Mouse (Mus musculus) left cerebral cortex, adult 9 months (tissue): ENCODE results near the gene Cend1.
A peak's percentile ranks its signal among the peaks of the same experiment; 100 is the strongest.
"Not testable (repeated sequence)": the region's sequence is repeated elsewhere in the genome, so short reads cannot be mapped to it uniquely, and the experiment has no call there.

Experiments
- DNase-seq, 2 experiments: peaks; one replicate each; pipeline ENCODE4 v3.0.0; 2022; ENCODE audit warnings: low spot score in 2 of 2

Gene Cend1

DNA sequence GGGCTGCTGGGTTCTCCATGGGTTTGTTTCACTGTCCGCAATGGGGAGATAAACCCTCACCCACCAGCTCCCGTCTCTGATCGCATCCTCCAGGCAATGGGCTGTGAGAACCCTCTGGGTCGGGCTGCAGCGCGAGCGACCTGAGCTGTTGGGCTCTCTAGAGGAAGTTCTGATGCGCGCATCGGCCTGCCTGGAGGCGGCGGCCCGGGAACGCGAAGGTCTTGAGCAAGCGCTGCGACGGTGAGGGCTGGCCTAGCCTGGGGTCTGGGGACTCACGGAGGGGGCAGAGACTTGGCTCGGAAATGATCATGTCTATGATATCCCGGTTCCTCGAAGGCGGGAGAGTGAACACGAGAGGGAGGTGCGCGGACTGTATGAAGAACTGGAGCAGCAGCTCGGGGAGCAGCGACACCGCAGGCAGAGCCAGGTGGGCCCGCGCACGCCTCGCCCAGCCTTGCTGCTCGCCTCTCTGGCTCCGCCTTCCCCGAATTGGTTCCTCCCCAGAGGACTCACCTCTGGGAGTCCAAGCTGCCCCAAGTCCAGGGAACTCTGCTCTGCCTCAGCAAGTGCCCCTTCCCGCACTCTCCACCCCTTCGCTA lies 35.4 kb upstream of the Cend1 start:
- no peak for DNase-seq

DNA sequence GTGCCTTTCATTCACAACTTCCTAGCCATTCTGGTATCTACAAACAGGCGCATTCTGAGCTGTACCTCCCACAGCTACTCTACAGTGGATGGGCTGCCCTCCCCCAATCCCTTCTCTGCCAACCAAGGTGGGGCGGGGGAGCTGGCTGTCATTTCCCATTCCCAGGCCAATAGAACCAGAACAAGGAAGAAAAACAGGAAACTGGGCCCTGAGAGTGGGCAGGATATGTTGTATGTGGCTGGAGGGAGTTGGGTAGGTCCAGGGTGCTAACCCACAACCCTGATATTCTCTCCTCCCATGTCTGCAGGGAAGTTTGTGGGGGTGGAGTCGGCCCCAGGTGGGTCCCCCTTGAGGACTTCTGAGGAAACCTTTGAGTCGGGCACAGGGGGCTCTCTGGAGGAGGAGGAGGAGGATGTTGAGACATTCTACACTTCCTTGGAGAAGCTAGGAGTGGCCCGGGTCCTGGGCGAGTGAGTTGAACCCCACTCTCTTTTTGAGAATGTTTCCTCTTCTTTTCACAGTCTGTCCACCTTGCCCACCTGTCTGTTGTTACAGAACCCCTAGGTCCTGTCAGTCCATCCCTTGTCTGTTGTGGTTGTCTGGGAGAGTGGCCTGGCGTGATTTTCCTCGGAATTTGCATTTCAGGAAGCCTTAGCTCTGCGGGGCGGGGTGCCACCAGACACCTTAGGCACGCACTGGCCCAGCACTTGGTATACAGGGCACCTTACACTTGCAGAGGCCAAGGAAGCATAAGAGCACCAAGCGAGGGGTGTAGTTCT lies 34.7 kb upstream of the Cend1 start:
- no peak for DNase-seq

DNA sequence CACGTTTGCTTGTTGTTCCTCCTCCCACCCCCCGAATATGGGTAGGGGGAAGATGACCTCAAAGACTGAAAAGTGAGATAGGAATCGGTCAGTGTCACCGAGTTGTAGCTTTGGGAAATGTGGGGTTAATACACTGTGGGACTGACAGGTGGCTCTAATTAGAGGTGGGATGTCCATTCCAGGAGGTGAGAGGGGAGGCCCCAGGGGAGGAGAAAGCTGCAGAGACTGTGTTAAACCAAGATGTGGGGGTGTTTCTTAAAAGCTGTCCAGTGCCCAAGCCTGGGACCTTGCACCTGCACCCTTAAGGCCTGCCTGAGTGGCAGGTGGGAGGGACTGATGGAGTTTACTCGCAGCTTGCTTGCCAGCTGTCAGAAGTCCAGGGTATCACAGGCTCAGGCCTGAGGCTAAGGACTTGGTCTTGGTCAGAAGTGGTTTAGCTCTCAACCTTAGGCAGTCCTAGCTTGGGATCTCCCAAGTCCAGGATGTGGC lies 33.1 kb upstream of the Cend1 start:
- no peak for DNase-seq

DNA sequence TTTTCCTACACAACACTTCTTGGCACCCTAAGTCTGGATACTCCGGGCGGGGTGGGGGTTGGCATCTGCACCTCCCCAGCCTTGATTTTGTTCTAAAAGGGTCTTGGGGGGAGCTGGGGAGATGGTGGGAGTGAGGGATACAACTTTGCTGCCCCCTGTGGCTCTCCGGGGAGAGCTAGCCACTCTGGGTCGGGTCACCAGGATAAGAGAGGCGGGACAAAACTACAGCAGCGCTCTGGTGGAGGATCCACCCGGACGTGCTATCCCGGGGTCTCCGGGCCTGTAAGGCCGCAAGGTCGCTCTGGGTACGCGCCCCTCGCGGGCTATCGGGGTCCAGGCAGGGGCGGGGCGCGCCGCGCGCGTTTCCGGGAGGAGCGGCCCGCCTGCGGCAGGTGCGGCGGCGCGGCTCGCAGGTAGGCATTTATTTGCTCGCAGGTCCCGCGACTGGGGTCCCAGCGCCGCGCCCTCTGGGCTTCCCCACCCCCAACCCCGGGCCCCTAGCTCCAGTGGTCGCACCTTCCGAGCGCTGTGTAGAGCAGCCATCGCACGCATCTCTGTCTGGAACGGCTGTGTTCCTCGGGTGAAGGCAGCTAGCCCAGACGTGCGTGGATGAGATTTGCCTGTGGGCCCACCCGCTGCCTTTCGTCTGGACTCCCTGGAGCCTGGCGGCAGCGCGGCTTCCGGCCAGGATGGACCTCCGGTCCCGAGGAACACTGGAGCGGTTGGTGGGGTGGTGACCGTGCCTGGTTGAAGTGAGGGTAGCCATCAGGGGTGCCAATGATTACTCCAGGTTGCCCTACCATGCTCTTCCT lies 32.4 kb upstream of the Cend1 start:
- DNase-seq, result no peak

DNA sequence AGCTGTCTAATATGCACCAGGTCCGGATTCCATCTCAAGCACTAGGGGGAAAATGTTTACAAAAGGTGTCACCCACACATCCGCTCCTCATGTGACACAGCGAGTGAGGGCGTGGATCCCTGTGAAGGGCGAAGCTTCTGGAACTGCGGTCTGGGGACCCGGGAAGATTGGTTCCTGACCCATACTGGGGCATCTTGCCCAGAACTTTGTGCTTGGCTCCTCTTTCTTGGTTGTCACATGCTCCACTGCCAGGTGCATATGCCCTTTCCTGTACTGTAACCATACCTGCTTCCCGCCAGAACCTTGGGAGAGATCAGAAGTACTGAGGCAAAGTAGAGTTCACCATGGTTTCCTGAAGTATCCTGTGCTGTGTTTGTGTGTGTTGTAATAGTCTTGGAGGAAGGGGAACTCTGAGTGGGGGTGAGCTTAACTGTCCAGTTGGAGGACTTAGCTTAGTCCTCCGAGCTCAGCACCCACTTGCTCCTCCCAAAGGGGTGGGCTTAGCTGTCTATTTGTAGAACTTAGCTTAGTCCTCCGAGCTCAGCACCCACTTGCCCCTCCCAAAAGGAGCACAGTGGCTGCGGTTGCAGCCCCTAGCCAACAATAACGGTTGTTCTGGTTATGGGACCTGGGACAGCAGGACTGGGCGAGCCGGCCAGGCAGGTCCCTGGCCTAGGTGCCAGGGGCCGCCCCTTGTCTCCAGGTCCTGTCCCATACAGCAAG lies 31.3 kb upstream of the Cend1 start, which contains the start of gene Cracr2b:
Gene Cracr2b, plus strand, starts transcription at position 704 of the 723 bp plus-strand sequence.
- DNase-seq, result no peak

DNA sequence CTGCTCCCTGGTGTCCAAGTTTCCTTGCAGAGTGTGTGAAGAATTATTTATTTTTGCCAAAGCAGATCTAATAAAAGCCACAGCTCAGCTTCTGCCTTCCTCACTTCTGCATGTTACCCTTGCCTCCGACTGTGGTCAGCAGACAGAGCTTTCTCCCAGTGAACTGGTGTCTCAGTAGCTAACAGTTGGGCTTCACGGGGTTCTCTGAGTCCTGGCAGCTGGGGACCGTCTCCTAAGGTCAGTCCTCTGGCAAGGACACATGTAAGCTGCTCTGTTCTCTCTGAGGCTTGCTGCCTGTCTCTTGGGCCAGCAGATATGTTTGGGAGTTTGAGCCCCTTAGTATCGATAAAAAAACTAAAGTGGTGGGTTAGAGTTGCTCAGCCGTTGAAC lies 30.7 kb upstream of the Cend1 start:
- DNase-seq, result no peak

DNA sequence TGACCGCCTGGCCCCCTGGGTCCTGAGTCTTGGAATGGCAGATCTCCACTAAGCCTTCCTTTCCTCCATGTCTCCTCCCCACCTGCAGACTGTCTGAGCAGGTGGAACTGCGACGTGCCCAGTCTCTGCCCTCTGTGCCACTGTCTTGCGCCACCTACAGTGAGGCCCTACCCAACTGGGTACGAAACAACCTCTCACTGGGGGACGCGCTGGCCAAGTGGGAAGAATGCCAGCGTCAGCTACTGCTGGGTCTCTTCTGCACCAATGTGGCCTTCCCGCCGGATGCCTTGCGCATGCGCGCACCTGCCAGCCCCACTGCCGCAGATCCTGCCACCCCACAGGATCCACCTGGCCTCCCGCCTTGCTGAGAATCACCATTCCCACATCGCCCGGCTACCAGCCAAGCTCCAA lies 30.0 kb upstream of the Cend1 start:
- DNase-seq, result no peak

DNA sequence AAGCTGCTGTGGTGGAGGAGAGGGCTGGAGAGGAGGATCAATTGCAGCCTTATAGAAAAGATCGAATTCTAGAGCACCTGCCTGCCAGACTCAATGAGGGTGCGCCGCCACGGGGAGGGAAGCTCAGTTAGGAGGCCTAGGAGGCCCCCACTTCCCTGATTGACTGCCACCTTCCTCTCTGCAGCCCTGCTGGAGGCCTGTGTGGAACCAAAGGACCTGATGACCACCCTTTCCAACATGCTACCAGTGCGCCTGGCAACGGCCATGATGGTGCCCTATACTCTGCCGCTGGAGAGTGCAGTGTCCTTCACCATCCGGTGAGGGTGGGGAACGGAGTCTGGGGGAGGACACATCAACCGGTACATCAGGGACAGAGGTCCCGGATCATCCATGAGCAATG lies 29.4 kb upstream of the Cend1 start:
- no peak for DNase-seq

DNA sequence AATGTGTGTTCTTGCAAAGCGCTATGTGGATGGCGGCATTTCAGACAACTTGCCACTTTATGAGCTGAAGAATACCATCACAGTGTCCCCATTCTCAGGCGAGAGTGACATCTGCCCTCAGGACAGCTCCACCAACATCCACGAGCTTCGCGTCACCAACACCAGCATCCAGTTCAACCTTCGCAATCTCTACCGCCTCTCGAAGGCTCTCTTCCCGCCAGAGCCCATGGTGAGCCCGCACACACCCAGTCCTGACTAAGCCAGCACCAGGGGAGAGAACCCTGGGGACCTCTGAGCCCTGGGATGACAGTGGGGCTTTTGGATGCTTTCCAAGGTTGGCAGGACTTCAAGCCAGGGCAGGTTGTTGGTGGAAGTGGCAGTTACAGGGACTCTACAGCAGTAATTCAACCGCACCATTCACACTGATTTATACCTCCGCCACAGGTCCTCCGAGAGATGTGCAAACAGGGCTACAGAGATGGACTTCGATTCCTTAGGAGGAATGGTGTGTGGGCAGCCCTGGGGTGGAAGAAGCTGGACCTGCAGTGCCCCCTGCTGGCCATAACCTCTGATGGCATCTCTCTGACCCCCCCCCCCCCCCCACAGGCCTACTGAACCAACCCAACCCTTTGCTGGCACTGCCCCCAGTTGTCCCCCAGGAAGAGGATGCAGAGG lies 28.8 kb upstream of the Cend1 start:
- no peak for DNase-seq

DNA sequence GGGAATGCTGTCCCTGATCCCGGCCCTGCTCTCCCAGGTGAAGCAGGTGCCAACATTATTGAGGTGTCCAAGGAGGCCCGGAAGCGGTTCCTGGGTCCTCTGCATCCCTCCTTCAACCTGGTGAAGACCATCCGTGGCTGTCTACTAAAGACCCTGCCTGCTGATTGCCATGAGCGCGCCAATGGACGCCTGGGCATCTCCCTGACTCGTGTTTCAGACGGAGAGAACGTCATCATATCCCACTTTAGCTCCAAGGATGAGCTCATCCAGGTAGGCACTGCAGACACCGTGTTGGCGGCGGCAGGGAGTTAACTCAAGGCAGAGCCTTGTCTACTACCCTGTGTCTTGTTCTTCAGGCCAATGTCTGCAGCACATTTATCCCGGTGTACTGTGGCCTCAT lies 27.9 kb upstream of the Cend1 start:
- no peak for DNase-seq

DNA sequence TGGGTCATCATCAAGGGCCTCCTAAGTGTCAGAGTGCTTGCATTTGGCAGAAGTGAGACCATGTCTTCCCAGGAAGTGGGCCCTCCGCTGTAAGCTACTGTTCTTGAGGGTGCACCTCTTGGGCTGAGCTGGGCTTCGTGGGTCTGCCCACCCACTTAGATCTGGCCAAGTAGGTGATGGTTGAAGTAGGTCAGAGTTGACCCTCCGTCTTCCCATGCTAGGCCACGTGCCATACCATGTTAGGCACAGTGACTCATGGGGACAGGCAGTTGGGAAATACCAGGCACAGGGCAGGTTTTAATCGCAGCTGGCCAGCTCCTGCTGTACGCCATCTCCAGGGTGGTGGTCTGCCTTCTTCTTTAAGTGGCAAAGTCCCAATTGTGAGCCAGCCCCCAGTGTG lies 27.4 kb upstream of the Cend1 start:
- no peak for DNase-seq

DNA sequence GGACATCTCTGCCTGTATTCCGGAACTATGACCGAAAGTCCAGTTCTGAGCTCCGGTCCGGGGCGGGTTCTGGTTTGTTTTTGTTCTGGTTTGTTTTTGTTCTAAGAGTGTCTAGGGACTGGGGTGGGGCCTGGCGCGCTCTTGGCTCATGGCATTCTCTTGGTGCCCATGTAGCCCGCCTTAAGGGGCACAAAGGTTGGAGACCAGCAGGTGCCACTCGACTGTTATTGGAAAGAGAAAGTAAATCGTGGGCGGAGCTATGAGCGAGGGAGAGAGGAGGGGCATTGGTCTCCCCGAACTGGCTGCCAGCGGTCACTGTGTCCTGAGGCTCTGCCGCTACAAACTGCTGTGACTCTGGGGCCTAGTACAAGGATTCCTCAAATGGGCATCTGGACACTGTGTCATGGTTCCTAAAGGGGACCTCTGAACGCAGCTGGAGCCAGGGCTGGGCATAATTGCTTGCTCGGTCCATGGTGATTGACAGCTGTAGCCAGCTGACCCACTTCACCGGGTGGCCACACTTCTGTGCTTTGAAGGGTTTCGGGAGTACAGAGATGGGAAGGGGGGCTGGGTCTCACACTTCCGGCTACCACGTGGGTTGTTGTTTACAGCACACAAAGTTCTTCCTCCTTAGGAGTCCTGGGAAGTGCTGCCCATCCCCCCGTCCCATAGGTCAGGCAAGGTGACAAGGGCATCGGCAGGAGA lies 26.5 kb upstream of the Cend1 start:
- no peak for DNase-seq

DNA sequence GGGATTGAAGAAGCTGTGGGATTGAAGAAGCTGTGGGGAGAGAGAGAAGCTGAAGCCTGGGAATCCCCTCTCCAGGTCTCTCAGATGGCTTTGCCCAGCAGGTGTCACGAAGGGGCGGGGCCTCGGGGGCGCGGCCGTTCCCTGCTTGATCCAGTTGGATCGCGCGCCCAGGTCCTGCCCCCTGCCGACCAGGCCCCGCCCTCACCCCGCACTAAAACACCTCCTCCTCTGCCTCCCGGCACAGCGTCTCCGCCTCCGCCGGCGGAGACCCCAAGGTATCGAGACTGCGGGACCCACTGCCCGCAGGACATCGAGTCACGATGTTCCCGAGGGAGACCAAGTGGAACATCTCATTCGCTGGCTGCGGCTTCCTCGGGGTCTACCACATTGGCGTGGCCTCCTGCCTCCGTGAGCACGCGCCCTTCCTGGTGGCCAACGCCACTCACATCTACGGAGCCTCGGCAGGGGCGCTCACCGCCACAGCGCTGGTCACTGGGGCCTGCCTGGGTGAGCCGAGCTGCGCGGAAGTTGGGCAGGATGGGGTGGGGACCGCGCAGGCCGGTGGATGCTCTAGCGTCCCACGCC lies 25.8 kb upstream of the Cend1 start, which contains the start of gene Pnpla2:
Gene Pnpla2, plus strand, starts transcription at position 232 of the 585 bp plus-strand sequence.
- peak in 1 of 2 experiments; percentile 89 for DNase-seq

DNA sequence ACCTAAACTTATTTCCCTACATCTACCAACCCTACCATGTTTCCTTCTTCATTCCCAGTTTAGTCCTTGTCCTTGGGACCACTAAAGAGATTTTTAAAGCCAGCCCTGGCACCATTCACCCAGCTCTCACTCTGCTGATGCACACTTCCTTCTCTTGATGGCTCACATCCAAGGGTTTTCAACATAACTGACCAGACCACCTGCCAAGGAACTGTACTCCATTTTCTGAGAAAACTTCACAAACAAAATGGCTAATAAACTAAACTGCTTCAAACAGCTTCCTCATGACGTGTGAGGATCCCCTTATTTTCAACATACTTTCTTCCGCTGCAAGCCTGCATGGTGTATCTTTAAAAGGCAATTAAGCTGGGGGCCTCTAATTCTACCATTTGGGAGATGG lies 24.3 kb upstream of the Cend1 start:
- DNase-seq, result no peak

DNA sequence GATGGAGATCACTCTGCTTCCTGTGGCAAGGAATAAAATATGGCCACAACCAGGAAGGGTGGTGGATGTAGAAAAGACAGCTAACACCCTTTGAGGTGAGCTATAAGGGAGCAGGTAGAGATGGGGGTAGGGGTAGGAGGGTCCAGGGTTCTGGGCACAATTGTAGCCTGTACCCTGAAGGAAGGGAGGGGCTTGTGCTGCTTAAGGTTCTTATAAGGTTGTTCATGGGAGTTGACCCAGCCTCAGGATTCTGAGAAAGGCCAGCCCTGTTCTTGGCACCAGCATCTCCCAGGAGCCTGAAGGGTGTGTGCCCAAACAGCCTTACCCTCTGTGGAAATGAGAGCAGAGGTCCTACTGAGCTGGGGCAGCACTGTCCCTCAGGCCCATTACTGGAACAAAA lies 22.6 kb upstream of the Cend1 start:
- DNase-seq, result no peak

DNA sequence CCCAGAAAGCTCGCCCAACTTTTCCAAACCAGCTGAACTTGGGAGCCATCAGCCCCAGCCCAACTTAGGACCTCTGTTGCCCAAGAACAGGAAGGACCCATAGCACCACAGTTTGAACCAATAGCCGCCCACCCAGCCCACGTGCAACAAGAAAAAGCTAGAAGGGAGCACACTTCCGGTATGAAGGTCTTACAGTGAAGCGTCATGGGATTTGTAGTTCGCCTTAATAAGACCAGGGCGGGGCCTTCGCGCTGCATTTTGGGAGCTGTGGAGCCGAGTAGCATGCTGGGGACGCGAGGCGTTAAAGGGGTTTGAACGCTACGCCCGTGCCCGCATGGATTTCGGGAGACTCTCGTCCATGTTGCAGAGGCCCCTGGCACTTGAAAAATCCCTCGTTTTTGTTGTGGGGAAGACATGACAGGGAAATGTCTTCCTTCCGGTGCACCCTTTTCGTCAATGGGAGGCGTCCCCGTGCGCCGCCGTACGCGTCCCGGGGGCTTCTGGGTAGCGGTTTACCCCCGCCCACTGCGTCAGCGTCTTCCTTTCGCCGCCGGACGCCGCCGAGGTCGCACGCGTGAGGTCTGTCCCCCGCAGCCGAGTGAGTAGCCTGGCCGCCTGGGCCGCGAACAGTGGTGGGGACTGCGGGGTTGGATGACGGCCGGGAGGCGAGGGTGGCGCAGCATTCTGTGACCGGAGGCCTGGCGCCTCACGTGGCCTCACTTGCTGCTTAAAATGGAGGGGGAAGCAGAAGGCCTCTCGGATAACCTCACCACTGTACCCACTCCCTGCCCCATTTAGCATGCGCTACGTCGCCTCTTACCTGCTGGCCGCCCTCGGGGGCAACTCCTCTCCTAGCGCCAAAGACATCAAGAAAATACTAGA lies 18.1 kb upstream of the Cend1 start, which contains the start of gene Rplp2:
Gene Rplp2, plus strand, starts transcription at position 261 of the 882 bp plus-strand sequence.
- peak; percentile 89 to 95 for DNase-seq

DNA sequence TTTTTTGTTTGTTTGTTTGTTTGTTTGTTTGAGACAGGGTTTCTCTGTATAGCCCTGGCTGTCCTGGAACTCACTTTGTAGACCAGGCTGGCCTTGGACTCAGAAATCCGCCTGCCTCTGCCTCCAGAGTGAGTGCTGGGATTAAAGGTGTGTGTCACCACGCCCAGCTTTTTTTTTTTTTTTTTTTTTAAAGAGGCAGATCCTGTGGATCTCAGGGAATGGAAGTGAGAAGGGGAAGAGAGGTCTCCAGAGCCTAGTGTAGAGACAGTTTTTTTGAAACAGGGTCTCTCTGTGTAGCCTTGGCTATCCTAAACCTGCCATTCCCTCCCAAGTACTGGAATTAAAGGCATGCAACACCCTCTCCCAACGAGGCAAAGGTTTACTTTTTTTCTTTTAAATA lies 17.1 kb upstream of the Cend1 start:
- not testable (repeated sequence) for DNase-seq

DNA sequence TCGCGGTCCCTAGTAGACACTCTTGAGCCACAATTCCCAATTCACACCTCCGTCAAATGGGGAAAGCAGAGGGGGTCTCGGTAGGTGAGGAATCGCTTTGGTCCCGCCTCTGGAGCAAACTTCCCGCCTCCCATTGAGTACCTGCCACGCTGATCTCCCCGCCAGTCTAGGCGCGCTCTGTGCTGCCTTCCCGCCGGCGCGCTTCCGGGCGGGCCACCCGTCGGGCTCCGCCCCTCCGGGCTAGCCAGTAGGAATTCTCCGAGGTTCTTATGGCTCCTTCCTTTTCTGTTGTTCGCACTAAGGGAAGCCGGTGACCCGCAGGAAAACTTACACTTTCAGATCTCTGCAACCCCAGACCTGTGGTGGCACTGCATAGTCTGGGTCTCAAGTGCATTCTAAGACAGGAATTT lies 14.5 kb upstream of the Cend1 start, which contains the start of gene Pidd1:
Gene Pidd1, minus strand, starts transcription at position 198 of the 410 bp plus-strand sequence.
- no peak for DNase-seq
